Mouse (Mus musculus) brain, embryonic 14.5 days (tissue): ENCODE measurements at regions not wholly inside any gene's neighbourhood (a gene's known extent, or its start where the extent isn't known, plus 50 kb on each side); places are given as distances from the start of the nearest gene placed in this dataset.

Experiments used
- CTCF ChIP-seq: fragments of 200-500 bp; IDR thresholded peaks from 2 replicates; pipeline ENCODE4 v1.5.1; 2012; ENCODE audit warnings: inconsistent platforms, mild to moderate bottlenecking, moderate library complexity, borderline replicate concordance; ENCODE audit not compliant: insufficient read depth, insufficient read length; ENCODE audit errors: extremely low read depth
- POLR2A ChIP-seq: fragments of 200-500 bp; IDR thresholded peaks from 2 replicates; pipeline ENCODE4 v1.6.1; 2012; ENCODE audit warnings: mild to moderate bottlenecking, inconsistent platforms, borderline replicate concordance; ENCODE audit not compliant: poor library complexity, insufficient read depth, insufficient read length, severe bottlenecking; ENCODE audit errors: extremely low read depth

GRCm38 (mm10) chr3:142963818-142964372 is 82.1 kb upstream of the Pkn2 start:
- TF ChIP-seq POLR2A, result no peak
- no peak for TF ChIP-seq CTCF
